Mouse (Mus musculus) kidney, adult 11 months (tissue): ENCODE results near the gene Tyk2.

Experiments used
- DNase-seq: peaks from one replicate; pipeline ENCODE4 v3.0.0; 2022

The Tyk2 gene

GRCm38 (mm10) chr9:21105760-21106564, 25.1 kb downstream of the Tyk2 start:
- no peak for DNase-seq

- no peak for DNase-seq
These were observed 26.2 kb downstream of the Tyk2 start for GRCm38 (mm10) chr9:21104814-21105213.

DNA sequence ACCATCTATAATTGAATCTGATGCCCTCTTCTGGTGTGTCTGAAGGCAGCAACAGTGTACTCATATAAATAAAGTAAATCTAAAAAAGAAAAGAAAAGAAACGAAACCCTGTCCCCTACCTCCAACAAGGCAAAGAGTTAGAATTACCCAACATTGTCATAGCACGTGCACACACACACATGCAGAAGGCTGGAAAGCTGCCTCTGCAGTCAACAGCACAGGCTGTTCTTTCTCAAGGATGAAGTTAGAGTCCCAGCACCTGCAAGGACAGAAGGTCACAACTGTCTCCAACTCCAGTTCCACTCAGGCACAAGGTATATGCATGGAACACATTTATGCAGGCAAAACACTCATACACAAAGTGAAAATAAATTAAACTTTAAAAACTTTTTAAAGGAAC, 29.0 kb downstream of the Tyk2 start:
- no peak for DNase-seq

DNA sequence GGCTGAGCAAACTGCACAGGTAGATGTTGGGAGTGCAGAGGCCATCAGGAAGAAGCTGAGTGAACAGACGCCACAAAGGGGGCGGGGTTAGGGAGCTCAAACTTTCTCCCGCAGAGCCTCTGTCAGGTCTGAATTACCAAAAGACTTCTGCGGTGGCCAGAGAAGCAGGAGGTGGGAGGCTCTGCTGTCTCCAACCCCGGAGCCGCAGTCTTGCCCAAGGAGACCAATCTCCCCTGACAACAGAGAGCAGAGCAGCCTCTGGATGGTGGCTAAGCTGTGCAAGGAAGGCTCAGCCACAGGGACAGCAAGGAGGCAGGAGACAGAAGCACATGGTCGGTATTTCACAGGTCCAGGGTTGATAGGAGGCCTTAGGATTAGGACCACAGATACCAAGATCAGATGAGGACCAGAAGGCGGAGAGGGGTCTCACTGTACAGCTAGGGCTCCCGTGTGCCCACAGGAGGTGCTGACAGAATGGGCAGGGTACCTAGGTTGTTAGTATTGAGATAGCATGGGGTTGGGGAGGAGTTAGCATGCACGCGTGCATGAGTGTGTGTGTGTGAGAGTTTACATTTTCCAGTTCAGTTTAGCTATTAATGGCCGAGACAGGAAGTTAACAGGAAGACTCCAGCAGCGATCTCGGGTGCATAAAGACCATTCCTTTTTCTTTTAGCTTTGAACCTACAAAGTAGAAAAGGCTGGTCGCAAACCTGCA, 30.4 kb downstream of the Tyk2 start:
- DNase-seq = no peak

DNA sequence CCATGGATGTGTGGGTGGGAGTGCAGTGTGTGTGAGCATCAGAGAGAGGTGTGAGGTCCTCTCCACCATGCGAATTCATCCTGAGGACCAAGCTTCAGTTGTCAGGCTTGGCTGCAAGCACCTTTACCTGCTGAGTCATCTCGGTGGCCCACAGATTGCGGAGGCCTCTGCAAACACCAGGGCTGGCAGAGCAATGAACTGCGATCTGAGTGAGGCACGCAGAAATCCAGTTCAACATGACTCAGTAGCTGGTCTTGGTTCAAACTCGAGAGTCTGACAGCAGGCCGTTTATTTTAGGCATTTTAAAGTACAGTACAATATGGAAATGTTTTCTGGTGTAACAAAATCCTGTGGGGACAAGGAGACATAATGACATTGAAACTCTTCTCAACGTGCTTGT, 33.2 kb downstream of the Tyk2 start:
- no peak for DNase-seq

GRCm38 (mm10) chr9:21095958-21096357, 35.1 kb downstream of the Tyk2 start:
- no peak for DNase-seq

GRCm38 (mm10) chr9:21093423-21093822, 37.6 kb downstream of the Tyk2 start:
- no peak for DNase-seq

DNA sequence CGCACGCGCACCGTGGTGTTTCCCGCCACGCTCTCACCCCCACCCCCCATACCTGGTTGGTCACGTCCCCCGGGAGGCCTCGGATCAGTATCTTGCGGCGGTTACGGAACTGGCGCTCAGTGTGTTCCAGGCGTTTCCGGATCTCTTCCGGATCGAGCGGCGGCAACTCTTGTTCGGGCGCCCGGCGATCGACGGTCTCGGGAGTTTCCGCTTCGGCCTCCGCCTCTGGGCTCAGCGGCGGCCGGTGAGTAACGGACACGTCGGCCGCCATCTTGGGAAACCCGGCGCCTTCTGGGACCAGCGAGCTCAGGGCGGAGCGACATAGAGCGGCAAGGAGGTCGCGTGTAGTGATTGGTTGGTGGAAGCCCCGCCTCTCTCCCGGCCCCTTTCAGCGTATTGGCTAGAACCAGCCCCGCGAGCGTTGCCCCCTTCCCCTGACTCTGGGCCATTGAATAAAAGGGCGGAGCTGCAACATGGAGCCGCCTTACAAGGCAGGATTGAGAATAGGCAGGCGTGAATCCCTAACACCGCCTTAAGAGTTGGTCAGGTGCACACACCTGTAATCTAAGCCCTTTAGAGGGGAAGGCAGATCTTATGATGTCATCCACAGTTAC, 39.2 kb downstream of the Tyk2 start, which contains the start of the genes Gm38431 and Raver1:
Gm38431 (minus strand) TSS at position 291 of the 614 bp plus-strand sequence.
Raver1 (minus strand) TSS at position 302 of the 614 bp plus-strand sequence.
- peak; percentile 99 for DNase-seq

- peak; percentile 32 for DNase-seq
These were observed 39.9 kb downstream of the Tyk2 start for GRCm38 (mm10) chr9:21090972-21091706.

GRCm38 (mm10) chr9:21090537-21090936, 40.5 kb downstream of the Tyk2 start:
- DNase-seq = no peak

- no peak for DNase-seq
These were observed 47.7 kb downstream of the Tyk2 start for GRCm38 (mm10) chr9:21083324-21083723.

- DNase-seq = no peak
These were observed 49.9 kb downstream of the Tyk2 start for GRCm38 (mm10) chr9:21081127-21081526.

- DNase-seq = no peak
These were observed 55.4 kb downstream of the Tyk2 start for GRCm38 (mm10) chr9:21075625-21076024.

- DNase-seq = no peak
These were observed 56.9 kb downstream of the Tyk2 start for GRCm38 (mm10) chr9:21074173-21074572.

DNA sequence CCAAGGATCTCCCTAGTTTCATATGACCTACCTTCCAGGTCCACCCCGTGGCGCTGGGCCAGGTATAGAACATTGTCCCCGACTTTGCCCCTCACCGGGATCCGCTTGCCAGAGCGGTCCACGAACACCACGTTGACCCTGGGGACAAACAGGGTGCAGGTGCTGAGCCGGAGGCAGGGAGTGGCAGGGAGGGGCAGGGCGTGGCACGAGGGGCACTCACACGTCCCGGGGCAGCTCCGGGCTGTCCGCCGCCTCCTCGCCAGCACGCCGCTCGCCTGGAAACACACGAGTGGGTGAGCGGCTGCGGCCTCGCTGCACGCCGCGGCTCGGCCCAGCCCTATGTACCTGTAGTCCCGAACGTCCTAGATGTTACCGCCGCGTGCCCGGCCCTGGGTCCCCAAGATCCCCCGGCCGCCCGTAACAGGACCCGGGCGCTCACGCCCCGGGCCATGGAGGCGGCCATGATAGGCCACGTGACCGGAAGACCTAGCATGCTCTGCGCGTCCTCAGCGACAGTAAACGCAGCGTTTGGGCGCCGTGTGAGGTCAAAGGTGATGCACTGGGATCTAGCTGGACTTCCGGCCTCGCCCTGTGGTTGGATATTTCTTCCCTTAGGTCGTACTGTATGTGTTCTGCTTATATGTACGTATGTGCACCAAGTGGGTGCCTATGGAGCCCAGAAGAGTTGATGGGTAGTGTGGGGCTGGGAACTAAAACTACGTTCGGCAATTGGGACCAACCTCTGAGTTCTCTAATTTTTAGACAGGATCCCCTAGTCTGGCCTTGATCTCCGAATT, 57.8 kb downstream of the Tyk2 start, which contains the start of the genes Gm49373 and Fdx1l:
Gm49373 (minus strand) TSS at position 53 of the 797 bp plus-strand sequence.
Fdx1l (minus strand) TSS at position 571 of the 797 bp plus-strand sequence.
- DNase-seq = peak; percentile 90

DNA sequence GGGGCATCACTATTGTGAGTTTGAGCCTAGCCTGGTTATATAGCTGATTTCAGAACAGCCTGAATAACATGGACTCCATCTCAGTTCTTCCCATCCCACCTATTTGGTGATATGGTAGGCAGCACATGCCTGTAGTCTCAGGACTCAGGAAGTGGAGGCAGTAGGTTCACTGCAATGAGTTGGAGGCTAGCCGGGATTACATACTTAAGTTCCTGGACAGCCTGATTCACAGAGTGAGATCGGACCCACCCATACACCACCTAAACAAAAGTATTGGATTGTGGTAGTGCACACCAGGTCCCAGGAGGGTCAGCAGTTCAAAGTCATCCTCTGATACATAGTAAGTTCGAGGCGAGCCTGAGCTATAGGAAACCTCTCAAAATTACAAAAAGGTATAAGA, 58.4 kb downstream of the Tyk2 start:
- no peak for DNase-seq

DNA sequence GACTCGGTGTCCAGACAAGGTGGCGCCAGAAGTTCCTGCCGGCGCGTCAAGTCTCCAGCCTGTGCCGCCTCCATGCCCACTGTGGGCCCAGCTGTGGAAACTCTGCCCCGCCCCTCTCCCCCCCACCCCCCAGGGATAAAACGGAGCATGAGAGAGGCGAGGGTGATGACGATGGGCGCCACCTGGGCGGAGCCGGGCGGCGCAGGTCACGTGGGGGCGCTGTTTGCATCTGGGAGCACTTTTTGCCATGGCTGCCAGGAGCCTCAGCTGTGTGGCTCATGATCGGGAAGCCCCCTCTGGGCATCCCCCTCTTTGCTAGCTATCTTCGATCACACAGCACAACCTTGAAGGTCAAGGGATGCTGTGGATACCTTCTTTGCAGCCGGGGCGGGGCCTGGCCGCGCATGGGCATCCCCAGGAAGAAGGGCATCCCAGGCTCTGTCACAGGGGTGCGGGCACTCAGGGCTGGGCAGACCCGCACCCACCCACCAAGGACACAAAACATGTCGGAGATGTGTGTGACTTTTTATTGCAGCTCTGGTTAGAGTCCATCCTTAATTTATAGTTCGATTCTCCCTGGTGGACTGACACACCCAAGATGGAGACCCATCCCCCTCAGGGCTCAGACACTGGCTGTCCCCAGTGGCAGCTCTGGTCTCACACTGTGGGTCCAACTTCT, 63.9 kb downstream of the Tyk2 start, which contains the start of gene Zglp1:
Zglp1 (minus strand) TSS at position 88 of the 679 bp plus-strand sequence.
- no peak for DNase-seq

- DNase-seq = no peak
These were observed 68.1 kb downstream of the Tyk2 start for GRCm38 (mm10) chr9:21062928-21063327.
